Mouse (Mus musculus) liver, postnatal 0 days (tissue): ENCODE measurements around the gene Mymk. TPM values are rescaled to one million over a fixed set of nuclear protein-coding genes. Genes with fewer than 3 reads are reported as not detected.

Experiments
- ATAC-seq: fragments of 200-750 bp; cut with Nextera tagmentation; 2 replicates; pipeline ENCODE4 v1.8.0; 2017; ENCODE audit warnings: mild to moderate bottlenecking, moderate library complexity
- DNase-seq: peaks from one replicate; pipeline ENCODE4 v3.0.0-alpha.2; 2016
- H3K27ac ChIP-seq: fragments of 300-500 bp; sonication (generic); 2 replicates; pipeline ENCODE4 v1.5.1; 2014; ENCODE audit warnings: antibody characterized with exemption, moderate library complexity, mild to moderate bottlenecking, low read depth
- H3K27me3 ChIP-seq: fragments of 300-500 bp; sonication (generic); 2 replicates; pipeline ENCODE4 v1.6.1; 2014; ENCODE audit warnings: low read length, control low read depth, mixed read lengths; ENCODE audit not compliant: insufficient read depth
- H3K36me3 ChIP-seq: fragments of 300-500 bp; sonication (generic); replicated peaks from 2 replicates; pipeline ENCODE4 v1.6.1; 2014; ENCODE audit warnings: mild to moderate bottlenecking, control low read depth, low read length, moderate library complexity, mixed read lengths; ENCODE audit not compliant: insufficient read depth
- H3K4me1 ChIP-seq: fragments of 300-500 bp; sonication (generic); 2 replicates; pipeline ENCODE4 v1.6.1; 2014; ENCODE audit warnings: antibody characterized with exemption, mild to moderate bottlenecking, control low read depth; ENCODE audit not compliant: insufficient read depth
- H3K4me2 ChIP-seq: fragments of 300-500 bp; sonication (generic); 2 replicates; pipeline ENCODE4 v1.6.1; 2014; ENCODE audit warnings: low read depth, mild to moderate bottlenecking, low read length, moderate library complexity, mixed read lengths
- H3K4me3 ChIP-seq: fragments of 300-500 bp; sonication (generic); 2 replicates; pipeline ENCODE4 v1.5.1; 2014; ENCODE audit warnings: low read depth, low read length
- H3K9ac ChIP-seq: fragments of 300-500 bp; sonication (generic); replicated peaks from 2 replicates; pipeline ENCODE4 v1.6.1; 2014; ENCODE audit warnings: mild to moderate bottlenecking, moderate library complexity
- H3K9me3 ChIP-seq: fragments of 300-500 bp; sonication (generic); 2 replicates; pipeline ENCODE4 v1.6.1; 2016; ENCODE audit warnings: mild to moderate bottlenecking, control low read depth, low read length, mixed read lengths
- CTCF ChIP-seq: sonication (generic); IDR thresholded peaks from 2 replicates; pipeline ENCODE4 v1.5.1; 2016; ENCODE audit warnings: antibody characterized with exemption, low read depth
- EP300 ChIP-seq: IDR thresholded peaks from 2 replicates; pipeline ENCODE4 v1.6.1; 2016; ENCODE audit warnings: antibody characterized with exemption, low read depth, mild to moderate bottlenecking
- WGBS: fragments of 180-500 bp; shearing (Covaris S2); extraction: QIAGEN DNeasy Blood & Tissue Kit; methylation state at CpG from one replicate; pipeline ENCODE4 v1.1.7; 2014; ENCODE audit not compliant: insufficient replicate concordance; 5-methylcytosine and 5-hydroxymethylcytosine counted together
- polyA plus RNA-seq: library from polyadenylated mRNA; unstranded; fragments of >200 nt; fragmentation: Nextera tagmentation; extraction: Ambion mirVana; gene quantifications from 2 replicates; pipeline ENCODE4 v1.2.1, GENCODE M21; 2015

Mymk gene
- polyA plus RNA-seq, 1 experiment from 2014 or later = not detected

- no peak overlapping the region for H3K4me3 ChIP-seq
- no peaks in the 10 kb centered on the region for H3K36me3 ChIP-seq
- peaks cover 10% of the 10 kb centered on the region for H3K4me1 ChIP-seq
- H3K9me3 ChIP-seq = no peaks in the 10 kb centered on the region
- H3K9ac ChIP-seq = no peak overlapping the region
- no peak overlapping the region for H3K4me2 ChIP-seq
- WGBS = 76% methylated on average over 4 of the region's 4 CpGs
- DNase-seq = no peak
- TF ChIP-seq EP300 (no peak), CTCF (no peak)
- ATAC-seq = no peak
- H3K27ac ChIP-seq = no peak overlapping the region
- peaks cover 8% of the 10 kb centered on the region; the same call in 1 of the 2 replicates for H3K27me3 ChIP-seq
These were observed 2.8 kb upstream of the Mymk start for GRCm38 (mm10) chr2:27074804-27075203.

DNA sequence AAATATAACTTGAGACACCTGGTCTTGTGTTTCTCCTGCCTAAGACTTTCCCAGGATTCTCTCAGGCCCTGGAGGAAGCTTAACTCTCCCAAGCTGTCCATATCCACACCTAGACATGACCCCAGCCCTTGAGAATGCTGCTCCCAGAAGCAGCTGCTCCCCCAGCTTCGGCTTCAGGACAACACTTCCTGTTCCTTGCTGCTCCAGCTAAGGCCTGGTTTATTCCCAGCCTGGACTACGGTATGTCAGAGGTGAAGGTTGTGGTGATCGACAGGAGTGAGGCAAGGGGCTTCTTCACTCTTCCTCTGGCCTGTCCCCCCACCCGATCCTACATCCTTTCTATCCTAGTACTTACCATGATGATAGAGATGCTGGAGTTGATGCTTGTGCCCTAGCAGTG lies 1.4 kb upstream of the Mymk start:
- TF ChIP-seq EP300 (no peak), CTCF (no peak)
- H3K4me3 ChIP-seq = no peak overlapping the region
- ATAC-seq = no peak

DNA sequence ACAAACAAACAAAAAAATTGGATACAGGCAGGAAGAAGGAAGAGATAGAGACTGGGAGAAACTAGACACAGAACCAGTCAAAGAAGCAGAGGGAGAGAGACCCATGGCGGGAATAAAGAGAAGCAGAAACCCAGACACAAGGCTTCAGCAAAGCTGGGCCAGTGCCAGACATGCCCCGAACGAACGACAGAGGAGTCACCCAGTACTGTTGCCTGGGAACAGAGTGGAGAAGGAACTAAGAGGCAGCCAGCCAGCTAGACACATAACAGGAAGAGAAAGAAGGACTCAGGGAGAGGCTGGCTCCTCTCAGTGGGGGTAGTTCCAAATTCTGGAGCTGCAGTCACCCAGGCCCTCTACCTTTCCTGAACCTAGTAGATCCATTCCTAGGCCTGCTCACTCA lies 842 bp downstream of the Mymk start:
- peak; percentile 48 for DNase-seq
- WGBS = 17% methylated on average over 4 of the region's 4 CpGs
- no peaks in the 10 kb centered on the region for H3K4me1 ChIP-seq
- H3K27me3 ChIP-seq = no peaks in the 10 kb centered on the region
- H3K36me3 ChIP-seq = no peaks in the 10 kb centered on the region
- no peak overlapping the region for H3K4me3 ChIP-seq
- H3K4me2 ChIP-seq = no peak overlapping the region
- H3K27ac ChIP-seq = no peak overlapping the region
- no peaks in the 10 kb centered on the region for H3K9me3 ChIP-seq
- ATAC-seq = no peak
- TF ChIP-seq CTCF (no peak), EP300 (no peak)
- no peak overlapping the region for H3K9ac ChIP-seq

More for the DNA sequence above, 1.4 kb upstream of the Mymk start:
- 62% methylated on average over 4 of the region's 4 CpGs for WGBS
- H3K9me3 ChIP-seq = no peaks in the 10 kb centered on the region
- H3K4me1 ChIP-seq = no peaks in the 10 kb centered on the region
- H3K27ac ChIP-seq = no peak overlapping the region
- no peak for DNase-seq
- H3K9ac ChIP-seq = no peak overlapping the region
- H3K36me3 ChIP-seq = no peaks in the 10 kb centered on the region
- H3K27me3 ChIP-seq = 0 out of 2 replicates have a peak, but pooled peaks cover 3% of the 10 kb centered on the region
- no peak overlapping the region for H3K4me2 ChIP-seq

- Histone ChIP-seq H3K4me3 (no peak overlapping the region), H3K36me3 (no peaks in the 10 kb centered on the region), H3K4me2 (no peak overlapping the region), H3K9ac (no peak overlapping the region), H3K27me3 (no peaks in the 10 kb centered on the region), H3K4me1 (no peaks in the 10 kb centered on the region), H3K27ac (no peak overlapping the region), H3K9me3 (no peaks in the 10 kb centered on the region)
- no peak for TF ChIP-seq EP300
- no peak for TF ChIP-seq CTCF
- WGBS = 74% methylated on average over 2 of the region's 2 CpGs
- DNase-seq (no peak), ATAC-seq (no peak)
These were observed 1.6 kb downstream of the Mymk start for GRCm38 (mm10) chr2:27070247-27070813.

DNA sequence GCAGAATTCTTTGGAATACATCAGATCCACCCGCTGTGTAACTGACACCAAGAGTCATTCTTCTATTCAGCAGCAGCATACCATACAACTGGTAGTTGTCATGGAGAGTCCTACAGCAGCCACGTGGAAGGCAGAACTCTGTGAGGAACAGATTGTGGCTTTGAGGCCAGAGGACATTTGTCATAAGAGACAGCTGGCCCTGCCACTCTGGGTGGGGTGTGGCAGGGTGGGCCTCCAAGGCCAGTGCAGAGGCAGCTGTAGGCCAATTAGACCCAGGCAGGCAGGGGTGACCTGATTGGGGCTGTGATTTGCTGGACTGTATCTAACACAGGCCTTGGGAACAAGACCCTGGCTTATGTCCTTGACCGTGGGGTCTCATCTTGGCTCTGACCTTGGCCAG lies 2.3 kb downstream of the Mymk start:
- ATAC-seq = no peak
- no peak overlapping the region for H3K4me3 ChIP-seq
- H3K27ac ChIP-seq = no peak overlapping the region
- no peak for DNase-seq
- H3K27me3 ChIP-seq = no peaks in the 10 kb centered on the region
- H3K9ac ChIP-seq = no peak overlapping the region
- no peak for TF ChIP-seq CTCF
- 52% methylated on average over 3 of the region's 3 CpGs for WGBS
- H3K9me3 ChIP-seq = no peaks in the 10 kb centered on the region
- no peaks in the 10 kb centered on the region for H3K4me1 ChIP-seq
- H3K36me3 ChIP-seq = no peaks in the 10 kb centered on the region
- no peak overlapping the region for H3K4me2 ChIP-seq

- H3K4me3 ChIP-seq = no peak overlapping the region
- H3K36me3 ChIP-seq = no peaks in the 10 kb centered on the region
- DNase-seq (no peak), ATAC-seq (no peak)
- H3K4me2 ChIP-seq = no peak overlapping the region
- no peaks in the 10 kb centered on the region for H3K9me3 ChIP-seq
- TF ChIP-seq CTCF (no peak), EP300 (no peak)
- H3K27ac ChIP-seq = no peak overlapping the region
- WGBS = 57% methylated on average over 2 of the region's 2 CpGs
- no peaks in the 10 kb centered on the region for H3K4me1 ChIP-seq
- H3K9ac ChIP-seq = no peak overlapping the region
- no peaks in the 10 kb centered on the region for H3K27me3 ChIP-seq
These were observed 4.0 kb downstream of the Mymk start for GRCm38 (mm10) chr2:27067996-27068395.

GRCm38 (mm10) chr2:27067124-27067523 lies 4.9 kb downstream of the Mymk start:
- H3K27me3 ChIP-seq = no peaks in the 10 kb centered on the region
- WGBS = 76% methylated on average over 2 of the region's 2 CpGs
- no peaks in the 10 kb centered on the region for H3K4me1 ChIP-seq
- H3K9me3 ChIP-seq = no peaks in the 10 kb centered on the region
- DNase-seq (no peak), ATAC-seq (no peak)
- TF ChIP-seq CTCF (no peak), EP300 (no peak)
- H3K4me2 ChIP-seq = no peak overlapping the region
- H3K36me3 ChIP-seq = no peaks in the 10 kb centered on the region
- no peak overlapping the region for H3K27ac ChIP-seq
- H3K9ac ChIP-seq = no peak overlapping the region
- H3K4me3 ChIP-seq = no peak overlapping the region
